Mouse (Mus musculus) hindbrain, embryonic 16.5 days (tissue): ENCODE measurements around the gene Eif4g1. TPM values are rescaled to one million over a fixed set of nuclear protein-coding genes. Genes with fewer than 3 reads are reported as not detected.
A peak's percentile ranks its signal among the peaks of the same experiment; 100 is the strongest.

ENCODE experiments used
- ATAC-seq: fragments of 200-750 bp; cut with Nextera tagmentation; 2 replicates; pipeline ENCODE4 v1.8.0; 2017; ENCODE audit warnings: moderate TSS enrichment, moderate library complexity
- H3K27ac ChIP-seq: fragments of 300-500 bp; sonication (generic); 2 replicates; pipeline ENCODE4 v1.5.1; 2014; ENCODE audit warnings: low read depth, mild to moderate bottlenecking, control low read depth, low read length, moderate library complexity
- H3K27me3 ChIP-seq: fragments of 300-500 bp; sonication (generic); replicated peaks from 2 replicates; pipeline ENCODE4 v1.6.1; 2014; ENCODE audit warnings: low read length; ENCODE audit not compliant: control insufficient read depth, insufficient read depth
- H3K36me3 ChIP-seq: fragments of 300-500 bp; sonication (generic); 2 replicates; pipeline ENCODE4 v1.6.1; 2014; ENCODE audit warnings: mild to moderate bottlenecking, low read length, moderate library complexity, mixed read lengths; ENCODE audit not compliant: control insufficient read depth, insufficient read depth
- H3K4me1 ChIP-seq: fragments of 300-500 bp; sonication (generic); 2 replicates; pipeline ENCODE4 v1.6.1; 2014; ENCODE audit warnings: low read depth, low read length; ENCODE audit not compliant: control insufficient read depth, insufficient read depth
- H3K4me2 ChIP-seq: fragments of 300-500 bp; sonication (generic); 2 replicates; pipeline ENCODE4 v1.6.1; 2014; ENCODE audit warnings: mild to moderate bottlenecking, low read length, control low read depth, moderate library complexity
- H3K4me3 ChIP-seq: fragments of 300-500 bp; sonication (generic); 2 replicates; pipeline ENCODE4 v1.5.1; 2014; ENCODE audit warnings: mild to moderate bottlenecking, low read length, control low read depth, moderate library complexity
- H3K9ac ChIP-seq: fragments of 300-500 bp; sonication (generic); 2 replicates; pipeline ENCODE4 v1.6.1; 2014; ENCODE audit warnings: low read depth, mild to moderate bottlenecking, control low read depth, low read length, moderate library complexity
- H3K9me3 ChIP-seq: fragments of 300-500 bp; sonication (generic); 2 replicates; pipeline ENCODE4 v1.6.1; 2014; ENCODE audit warnings: mild to moderate bottlenecking, low read length, moderate library complexity; ENCODE audit not compliant: control insufficient read depth
- WGBS: fragments of 180-500 bp; shearing (Covaris S2); extraction: QIAGEN DNeasy Blood & Tissue Kit; methylation state at CpG from one replicate; pipeline ENCODE4 v1.1.7; 2014; 5-methylcytosine and 5-hydroxymethylcytosine counted together
- polyA plus RNA-seq: library from polyadenylated mRNA; unstranded; fragments of >200 nt; fragmentation: Nextera tagmentation; extraction: Ambion mirVana; gene quantifications from 2 replicates; pipeline ENCODE4 v1.2.1, GENCODE M21; 2015

Eif4g1 gene
- polyA plus RNA-seq, 1 experiment from 2014 or later = 133 TPM

- Histone ChIP-seq H3K36me3 (peaks cover 20% of the 10 kb centered on the region), H3K27ac (no peak overlapping the region), H3K9me3 (no peaks in the 10 kb centered on the region), H3K4me2 (no peak overlapping the region), H3K4me1 (peaks cover 24% of the 10 kb centered on the region), H3K9ac (no peak overlapping the region), H3K27me3 (no peaks in the 10 kb centered on the region), H3K4me3 (no peak overlapping the region)
- no peak for ATAC-seq
- 30% methylated on average over 5 of the region's 5 CpGs for WGBS
Measured at GRCm38 (mm10) chr16:20700036-20700435, 31.9 kb downstream of the Eif4g1 start.

GRCm38 (mm10) chr16:20701316-20701715 is 33.2 kb downstream of the Eif4g1 start:
- no peak overlapping the region for H3K4me2 ChIP-seq
- H3K4me1 ChIP-seq = peaks cover 14% of the 10 kb centered on the region
- no peaks in the 10 kb centered on the region for H3K27me3 ChIP-seq
- H3K36me3 ChIP-seq = peaks cover 20% of the 10 kb centered on the region
- WGBS = 41% methylated on average over 7 of the region's 7 CpGs
- H3K27ac ChIP-seq = no peak overlapping the region
- no peak for ATAC-seq
- no peaks in the 10 kb centered on the region for H3K9me3 ChIP-seq
- no peak overlapping the region for H3K4me3 ChIP-seq
- no peak overlapping the region for H3K9ac ChIP-seq

GRCm38 (mm10) chr16:20701729-20702521 is 33.8 kb downstream of the Eif4g1 start:
- peak overlapping the region; percentile 15; the same call in 1 of the 2 replicates for H3K9ac ChIP-seq
- H3K4me1 ChIP-seq = peaks cover 10% of the 10 kb centered on the region
- H3K27me3 ChIP-seq = no peaks in the 10 kb centered on the region
- WGBS = 9% methylated on average over 12 of the region's 12 CpGs
- ATAC-seq = peak; percentile 14; the same call in 1 of the 2 replicates
- H3K9me3 ChIP-seq = no peaks in the 10 kb centered on the region
- H3K4me2 ChIP-seq = no peak overlapping the region
- no peak overlapping the region for H3K4me3 ChIP-seq
- peaks cover 20% of the 10 kb centered on the region for H3K36me3 ChIP-seq
- H3K27ac ChIP-seq = peak overlapping the region; percentile 49

GRCm38 (mm10) chr16:20702522-20702893 is 34.4 kb downstream of the Eif4g1 start:
- ATAC-seq = peak; percentile 75
- Histone ChIP-seq H3K9ac (no peak overlapping the region), H3K27me3 (no peaks in the 10 kb centered on the region), H3K4me2 (no peak overlapping the region), H3K4me1 (peaks cover 10% of the 10 kb centered on the region), H3K27ac (peak overlapping the region; percentile 49), H3K9me3 (no peaks in the 10 kb centered on the region), H3K4me3 (no peak overlapping the region), H3K36me3 (peaks cover 22% of the 10 kb centered on the region)
- 6% methylated on average over 8 of the region's 8 CpGs for WGBS

GRCm38 (mm10) chr16:20703071-20703470 is 35.0 kb downstream of the Eif4g1 start:
- H3K4me3 ChIP-seq = no peak overlapping the region
- no peak overlapping the region for H3K4me2 ChIP-seq
- H3K27ac ChIP-seq = no peak overlapping the region
- no peak for ATAC-seq
- no peaks in the 10 kb centered on the region for H3K9me3 ChIP-seq
- peaks cover 10% of the 10 kb centered on the region for H3K4me1 ChIP-seq
- peaks cover 22% of the 10 kb centered on the region for H3K36me3 ChIP-seq
- H3K27me3 ChIP-seq = no peaks in the 10 kb centered on the region
- H3K9ac ChIP-seq = no peak overlapping the region
- WGBS = 95% methylated on average over 10 of the region's 10 CpGs

- no peak overlapping the region for H3K4me2 ChIP-seq
- no peak overlapping the region for H3K4me3 ChIP-seq
- H3K4me1 ChIP-seq = peaks cover 10% of the 10 kb centered on the region
- H3K27me3 ChIP-seq = no peaks in the 10 kb centered on the region
- H3K27ac ChIP-seq = no peak overlapping the region
- no peak overlapping the region for H3K9ac ChIP-seq
- peaks cover 20% of the 10 kb centered on the region for H3K36me3 ChIP-seq
- WGBS = 92% methylated on average over 6 of the region's 6 CpGs
- no peaks in the 10 kb centered on the region for H3K9me3 ChIP-seq
- no peak for ATAC-seq
Measured at GRCm38 (mm10) chr16:20703699-20704400, 35.7 kb downstream of the Eif4g1 start.

- no peak overlapping the region for H3K4me3 ChIP-seq
- H3K4me2 ChIP-seq = no peak overlapping the region
- H3K9me3 ChIP-seq = no peaks in the 10 kb centered on the region
- peaks cover 10% of the 10 kb centered on the region for H3K4me1 ChIP-seq
- WGBS = 60% methylated on average over 3 of the region's 3 CpGs
- no peak for ATAC-seq
- H3K9ac ChIP-seq = no peak overlapping the region
- H3K36me3 ChIP-seq = peaks cover 6% of the 10 kb centered on the region
- no peaks in the 10 kb centered on the region for H3K27me3 ChIP-seq
- H3K27ac ChIP-seq = no peak overlapping the region
Measured at GRCm38 (mm10) chr16:20705786-20706185, 37.7 kb downstream of the Eif4g1 start.

GRCm38 (mm10) chr16:20706407-20707055 is 38.4 kb downstream of the Eif4g1 start:
- Histone ChIP-seq H3K4me3 (no peak overlapping the region), H3K9me3 (no peaks in the 10 kb centered on the region), H3K27me3 (no peaks in the 10 kb centered on the region), H3K4me1 (peaks cover 10% of the 10 kb centered on the region), H3K4me2 (no peak overlapping the region), H3K36me3 (peaks cover 3% of the 10 kb centered on the region), H3K9ac (no peak overlapping the region), H3K27ac (no peak overlapping the region)
- 89% methylated on average over 2 of the region's 2 CpGs for WGBS
- no peak for ATAC-seq
